Mouse (Mus musculus): Measurements from ENCODE around the gene Chac1.

Gene Chac1

DNA sequence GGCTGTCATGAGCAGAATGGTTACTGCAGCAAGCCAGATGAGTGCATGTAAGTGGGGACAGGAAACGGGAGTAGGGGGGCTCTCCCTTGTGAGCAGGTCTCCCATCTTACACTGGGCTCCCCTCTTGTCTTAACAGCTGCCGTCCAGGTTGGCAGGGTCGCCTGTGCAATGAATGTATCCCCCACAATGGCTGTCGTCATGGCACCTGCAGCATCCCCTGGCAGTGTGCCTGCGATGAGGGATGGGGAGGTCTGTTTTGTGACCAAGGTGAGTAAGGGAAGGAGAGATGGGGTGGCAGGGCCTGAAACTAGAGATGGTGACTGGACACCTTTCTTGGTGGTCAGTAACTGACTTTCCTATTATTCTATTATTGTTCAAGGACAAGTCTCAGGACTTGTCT, 22.5 kb upstream of the Chac1 start:
- no peak for DNase-seq

- no peak for DNase-seq
Observed at GRCm38 (mm10) chr2:119329123-119329817, 21.8 kb upstream of the Chac1 start.

GRCm38 (mm10) chr2:119330795-119331194, 20.2 kb upstream of the Chac1 start:
- no peak for DNase-seq

- no peak for DNase-seq
Observed at GRCm38 (mm10) chr2:119332177-119332661, 18.8 kb upstream of the Chac1 start.

DNA sequence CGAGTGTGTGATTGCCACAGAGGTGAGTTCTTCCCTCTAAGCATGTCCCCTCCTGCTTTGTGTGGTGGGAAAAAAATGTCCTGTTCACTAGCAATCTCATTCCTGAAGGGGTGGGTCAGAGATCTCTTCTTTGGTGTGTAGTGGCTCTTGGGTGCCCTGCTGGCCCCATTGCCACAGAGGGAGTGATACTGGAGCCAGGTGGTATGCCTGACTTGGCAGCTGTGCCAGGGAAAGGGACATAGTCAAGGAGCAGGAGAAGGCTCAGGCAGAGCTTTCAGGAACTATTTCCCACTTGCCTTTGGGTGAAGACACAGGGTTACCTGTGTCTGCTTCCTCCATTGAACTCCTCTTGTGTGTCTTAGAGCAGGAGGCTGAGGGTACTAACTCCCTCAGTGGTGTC, 16.9 kb upstream of the Chac1 start:
- DNase-seq = no peak

DNA sequence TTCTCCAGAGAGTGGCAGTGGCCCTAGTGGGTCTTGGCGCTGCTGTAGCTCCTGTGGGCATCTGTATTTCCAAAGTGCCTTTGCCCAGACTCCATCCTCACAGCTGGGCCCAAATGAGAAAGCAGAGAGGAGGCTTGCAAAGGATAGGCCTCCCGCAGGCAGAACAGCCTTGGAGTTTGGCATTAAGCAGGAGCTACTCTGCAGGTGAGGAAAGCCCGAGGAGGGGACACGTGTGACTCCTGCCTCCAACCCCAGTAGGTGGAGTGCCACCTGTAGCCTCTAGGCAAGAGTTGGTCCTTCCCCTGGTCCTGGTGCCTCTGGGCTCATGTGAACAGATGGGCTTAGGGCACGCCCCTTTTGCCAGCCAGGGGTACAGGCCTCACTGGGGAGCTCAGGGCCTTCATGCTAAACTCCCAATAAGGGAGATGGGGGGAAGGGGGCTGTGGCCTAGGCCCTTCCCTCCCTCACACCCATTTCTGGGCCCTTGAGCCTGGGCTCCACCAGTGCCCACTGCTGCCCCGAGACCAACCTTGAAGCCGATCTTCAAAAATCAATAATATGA, 16.0 kb upstream of the Chac1 start:
- no peak for DNase-seq

GRCm38 (mm10) chr2:119335535-119335934, 15.5 kb upstream of the Chac1 start:
- DNase-seq = no peak

GRCm38 (mm10) chr2:119336002-119336401, 15.0 kb upstream of the Chac1 start:
- DNase-seq = no peak

GRCm38 (mm10) chr2:119336470-119336869, 14.6 kb upstream of the Chac1 start:
- no peak for DNase-seq

DNA sequence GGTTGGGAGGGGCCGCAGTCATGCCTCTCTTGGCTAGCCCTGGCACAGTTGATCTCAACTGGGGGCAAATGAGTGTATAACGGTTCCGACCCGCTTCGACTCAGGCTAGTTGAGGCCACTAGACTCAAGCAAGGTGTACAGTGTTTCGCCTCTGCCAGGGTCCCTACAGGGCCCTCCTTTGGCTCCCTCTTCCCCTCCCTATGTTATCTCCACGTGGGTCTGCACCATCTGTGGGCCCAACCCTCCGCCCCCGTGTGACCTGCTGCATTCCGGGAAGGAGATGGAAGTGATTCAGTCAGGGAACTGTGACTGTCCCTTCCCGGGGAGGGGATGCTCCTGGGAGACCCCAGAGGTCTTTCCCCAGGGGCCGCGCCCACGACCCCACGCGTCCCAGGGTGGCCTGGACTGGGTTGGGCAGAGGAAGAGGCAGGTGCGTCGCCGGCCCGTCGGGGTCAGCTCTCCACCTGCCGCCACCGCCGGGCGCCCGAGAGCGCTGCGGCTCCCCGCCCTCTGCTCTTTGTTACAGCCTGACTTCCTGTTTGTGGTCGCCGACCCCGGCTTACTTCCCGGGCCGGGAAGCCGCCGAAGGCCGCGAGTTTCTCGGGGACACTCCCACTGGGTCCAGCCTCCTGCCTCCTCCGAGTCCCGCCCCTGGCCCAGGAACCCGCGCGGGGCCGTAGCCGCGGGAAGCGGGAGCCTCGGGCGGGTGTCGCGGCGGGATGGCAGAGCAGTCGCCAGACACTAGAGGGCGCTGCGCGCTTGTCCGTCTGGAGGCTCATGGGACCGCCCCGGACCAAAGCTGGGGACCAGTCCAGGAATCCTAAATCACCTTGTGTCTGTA, 13.4 kb upstream of the Chac1 start:
- DNase-seq = peak; percentile 95

DNA sequence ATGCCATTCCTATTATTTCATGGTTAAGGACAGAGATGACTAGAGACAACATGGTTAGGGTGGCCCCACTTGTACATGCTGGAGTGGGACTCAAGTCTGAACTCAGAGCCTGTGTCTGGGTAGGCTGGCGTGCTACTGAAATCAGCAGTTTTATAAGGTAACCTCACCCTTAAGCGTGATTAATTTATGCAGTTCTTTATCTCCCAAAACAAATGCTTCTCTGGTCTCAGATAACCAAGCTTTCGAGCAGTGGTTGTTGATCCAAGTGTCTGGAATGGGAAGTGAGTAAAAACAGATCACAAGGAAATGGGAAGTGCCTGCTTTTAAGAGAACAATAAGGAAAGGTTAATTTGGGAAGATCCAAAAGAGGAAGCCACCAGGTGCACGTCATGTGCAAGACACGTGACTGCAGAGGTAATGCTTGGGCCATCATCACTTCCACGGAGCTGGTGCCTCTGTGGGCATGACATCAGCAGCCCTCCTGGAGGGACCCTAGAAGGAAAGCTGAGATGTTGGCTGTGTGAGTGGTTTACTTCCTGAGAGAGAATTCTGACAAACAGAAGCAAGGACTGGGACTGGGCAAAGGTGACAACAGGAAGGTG, 6.4 kb upstream of the Chac1 start:
- DNase-seq = no peak

GRCm38 (mm10) chr2:119353707-119354106, 2.7 kb downstream of the Chac1 start:
- no peak for DNase-seq

DNA sequence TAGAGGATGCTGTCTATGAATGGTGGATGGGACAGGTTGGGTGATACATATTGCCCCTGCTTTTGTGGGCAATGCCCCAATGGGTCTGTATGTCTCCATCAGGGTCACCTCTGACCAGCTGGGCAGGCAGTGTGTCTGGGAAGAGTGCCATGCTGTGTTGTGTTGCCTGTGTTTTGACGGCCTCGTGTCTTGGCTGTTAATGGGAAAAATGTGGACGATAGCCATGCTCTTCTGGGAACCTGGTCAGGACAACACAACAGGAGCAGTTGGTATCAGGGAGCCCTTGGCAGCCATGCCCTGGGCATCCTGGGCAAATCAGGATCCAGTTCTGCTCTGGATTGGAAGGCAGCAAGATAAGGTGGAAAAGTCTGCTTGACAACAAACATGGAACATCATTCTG, 4.1 kb downstream of the Chac1 start:
- DNase-seq = no peak

DNA sequence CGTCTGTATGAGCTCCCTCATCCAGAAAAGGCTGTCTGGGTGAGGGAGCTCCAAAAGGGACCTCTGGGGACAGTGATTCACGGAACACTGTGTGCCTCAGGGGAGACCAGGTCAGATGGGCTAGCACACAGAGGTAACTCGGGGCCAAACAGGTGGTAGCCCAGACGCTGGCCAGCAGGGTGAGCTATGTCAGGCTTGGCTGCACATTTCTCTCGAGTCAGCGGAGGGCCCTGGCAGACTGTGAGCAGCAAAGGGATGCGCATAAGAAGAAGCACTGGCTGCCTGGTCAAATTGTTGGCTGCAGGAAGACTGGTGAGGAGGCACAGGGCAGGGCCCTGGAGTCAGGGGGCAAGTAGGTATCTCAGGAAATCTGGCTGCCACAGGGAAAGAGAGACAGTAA, 4.6 kb downstream of the Chac1 start:
- no peak for DNase-seq

DNA sequence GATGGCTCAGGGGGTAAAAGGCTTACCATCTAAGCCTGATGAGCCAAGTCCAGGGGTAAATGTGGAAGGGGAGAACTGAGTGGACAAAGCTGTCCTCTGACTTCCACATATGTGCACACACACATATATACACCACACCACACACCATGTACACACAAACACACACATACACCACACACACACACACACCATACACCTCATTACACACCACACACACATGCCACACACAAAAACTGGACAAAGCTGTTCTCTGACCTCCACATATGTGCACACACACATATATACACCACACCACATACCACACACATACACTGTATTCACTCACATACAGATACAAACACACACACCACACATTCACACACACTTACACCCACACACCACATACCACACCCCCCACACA, 5.3 kb downstream of the Chac1 start:
- DNase-seq = no peak

DNA sequence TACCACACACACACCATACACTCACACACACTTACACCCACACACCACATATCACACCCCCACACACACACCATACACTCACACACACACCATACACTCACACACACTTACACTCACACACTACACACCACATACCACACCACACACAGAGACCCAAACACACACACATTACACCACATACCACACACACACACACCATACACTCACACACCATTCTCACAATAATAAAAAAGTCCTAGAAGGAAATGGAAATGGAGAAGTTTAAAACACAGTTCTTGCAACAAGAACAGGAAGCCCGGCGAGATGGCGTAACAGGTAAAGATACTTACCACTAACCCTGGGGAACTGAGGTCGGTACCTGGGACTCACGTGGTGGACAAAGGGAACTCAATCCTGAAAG, 5.8 kb downstream of the Chac1 start:
- DNase-seq = no peak

DNA sequence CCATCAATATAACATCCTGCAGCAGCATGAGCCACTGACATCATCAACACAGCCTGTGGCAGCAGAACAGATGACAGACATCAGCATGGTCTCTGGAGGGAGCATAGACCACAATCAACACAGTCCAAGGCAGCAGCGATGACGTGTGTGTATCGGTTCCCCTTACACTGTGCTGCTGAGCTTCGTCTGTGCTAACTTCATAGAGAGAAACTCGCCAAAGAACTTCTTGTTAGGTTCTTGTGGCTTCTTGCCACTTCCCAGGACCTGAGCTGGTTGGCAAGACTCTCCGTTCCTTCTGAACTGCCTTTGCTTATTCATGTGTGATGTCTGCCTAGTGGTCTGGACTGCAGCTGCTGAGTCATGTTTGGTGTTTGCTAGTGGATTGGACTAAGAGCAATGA, 7.2 kb downstream of the Chac1 start:
- no peak for DNase-seq

GRCm38 (mm10) chr2:119359721-119360291, 8.8 kb downstream of the Chac1 start:
- no peak for DNase-seq

GRCm38 (mm10) chr2:119364969-119365368, 13.9 kb downstream of the Chac1 start:
- DNase-seq = no peak

GRCm38 (mm10) chr2:119367346-119367745, 16.3 kb downstream of the Chac1 start:
- DNase-seq = no peak

- no peak for DNase-seq
Observed at GRCm38 (mm10) chr2:119370116-119370515, 19.1 kb downstream of the Chac1 start.

- peak; percentile 44 for DNase-seq
Observed at GRCm38 (mm10) chr2:119377286-119377685, 26.3 kb downstream of the Chac1 start.

- DNase-seq = peak; percentile 28
Observed at GRCm38 (mm10) chr2:119377826-119378225, 26.8 kb downstream of the Chac1 start.
